Mouse (Mus musculus): ENCODE results near the gene Kmt2b.

The Kmt2b gene

DNA sequence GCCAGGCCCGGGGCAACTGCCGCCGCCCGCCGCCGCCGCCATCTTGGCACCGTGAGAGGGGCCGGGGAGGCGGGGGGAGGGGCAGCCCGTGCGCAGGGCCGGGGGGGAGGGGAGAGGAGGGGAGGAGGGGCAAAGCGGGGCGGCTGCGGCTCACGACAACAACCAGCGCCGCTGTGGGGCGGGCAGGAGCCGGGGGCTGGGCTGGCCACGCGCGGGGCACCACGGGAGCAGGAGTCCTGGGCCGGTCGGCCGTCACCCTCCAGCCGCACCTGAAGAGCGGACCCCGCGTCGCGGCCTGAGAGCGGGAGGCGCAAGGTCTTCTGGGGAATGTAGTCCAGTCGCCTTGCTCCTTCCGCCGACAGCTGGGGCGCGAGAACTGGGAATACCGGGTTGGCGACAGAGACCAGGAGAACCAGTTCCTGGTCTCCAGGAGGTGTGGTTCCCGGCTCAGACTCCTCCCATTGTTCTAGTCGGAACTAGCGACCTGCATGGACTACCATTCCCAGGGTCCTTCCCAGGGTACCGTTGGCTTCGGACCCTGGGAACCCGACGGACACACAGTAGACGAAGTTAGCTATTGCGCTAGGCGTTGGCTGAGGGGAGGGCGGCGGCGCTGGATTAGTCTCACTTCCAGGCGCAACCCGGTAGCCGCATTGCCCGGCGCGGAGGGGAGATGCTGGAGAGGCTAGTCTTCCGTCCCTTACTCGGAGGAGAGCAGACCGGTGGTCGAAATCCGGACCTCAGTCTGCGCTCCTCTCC, at the start of gene Kmt2b:
Kmt2b (minus strand) TSS at position 51 of the 759 bp plus-strand sequence.
- DNase-seq (ENCODE audit: low read depth, low spot score), result peak; percentile 88

DNA sequence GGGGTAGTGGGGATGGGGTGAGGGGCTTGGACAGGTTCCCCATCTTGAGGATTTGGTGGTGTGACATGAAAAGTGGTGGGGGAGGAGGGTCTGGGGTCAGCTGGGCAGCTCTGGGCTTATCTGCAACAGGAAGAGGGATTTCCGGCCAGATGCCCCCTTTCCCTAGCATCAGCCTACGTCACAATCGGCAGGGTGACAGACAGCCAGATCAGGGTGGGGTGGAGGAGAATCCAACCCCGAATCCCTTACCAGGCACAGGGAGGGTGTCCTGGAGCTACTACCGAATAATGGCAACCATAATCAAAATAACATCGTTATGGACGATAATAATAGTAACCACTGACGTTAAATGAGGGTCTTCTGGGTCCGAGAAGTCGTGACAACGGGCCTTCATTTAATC, 47.9 kb upstream of the Kmt2b start:
- no peak for DNase-seq (ENCODE audit: low read depth, low spot score)

- DNase-seq (ENCODE audit: low read depth, low spot score), result no peak
Measured at GRCm38 (mm10) chr7:30635752-30636151, 47.2 kb upstream of the Kmt2b start, which contains the start of gene Etv2. Gene Etv2 (minus strand): TSS chr7:30635852.

- no peak for DNase-seq (ENCODE audit: low read depth, low spot score)
Measured at GRCm38 (mm10) chr7:30634621-30635020, 46.1 kb upstream of the Kmt2b start.

- DNase-seq (ENCODE audit: low read depth, low spot score), result no peak
Measured at GRCm38 (mm10) chr7:30633762-30634412, 45.4 kb upstream of the Kmt2b start.

GRCm38 (mm10) chr7:30629013-30629412, 40.5 kb upstream of the Kmt2b start:
- DNase-seq (ENCODE audit: low read depth, low spot score), result no peak

DNA sequence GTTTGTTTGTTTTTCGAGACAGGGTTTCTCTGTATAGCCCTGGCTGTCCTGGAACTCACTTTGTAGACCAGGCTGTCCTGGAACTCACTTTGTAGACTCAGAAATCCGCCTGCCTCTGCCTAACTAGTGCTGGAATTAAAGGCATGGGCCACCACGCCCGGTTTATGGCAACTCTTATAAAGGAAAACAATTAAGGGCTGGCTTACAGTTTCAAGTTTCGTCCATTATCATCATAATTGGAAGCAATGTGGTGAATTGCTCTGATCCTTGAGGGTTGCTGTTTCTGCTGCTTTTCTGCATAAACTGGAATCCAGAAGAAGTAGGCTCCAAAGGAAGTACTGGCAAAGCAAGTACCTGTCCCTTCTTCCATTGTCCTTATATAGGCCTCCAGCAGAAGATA, 38.1 kb upstream of the Kmt2b start:
- DNase-seq (ENCODE audit: low read depth, low spot score), result no peak

- DNase-seq (ENCODE audit: low read depth, low spot score), result peak; percentile 78
Measured at GRCm38 (mm10) chr7:30625530-30626384, 37.2 kb upstream of the Kmt2b start, which contains the start of gene Cox6b1. Gene Cox6b1 (minus strand): TSS chr7:30626151.

DNA sequence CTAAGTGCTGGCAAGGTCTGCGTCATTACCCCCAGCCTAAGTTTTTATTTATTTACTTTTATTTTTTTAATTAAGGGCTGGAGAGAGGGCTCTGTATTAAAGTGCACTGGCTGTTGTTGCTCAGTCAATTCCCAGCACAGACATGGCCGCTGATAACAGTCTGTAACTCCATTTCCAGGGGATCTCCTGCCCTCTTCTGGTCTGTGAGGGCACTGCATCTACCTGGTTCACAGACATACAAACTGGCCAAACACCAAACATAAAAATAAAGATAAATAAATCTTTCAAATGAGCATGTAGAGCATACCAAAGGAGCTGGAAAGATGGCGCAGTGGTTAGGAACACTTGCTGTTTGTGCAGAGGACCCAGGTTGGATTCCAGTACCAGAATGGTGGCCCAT, 30.7 kb upstream of the Kmt2b start:
- DNase-seq (ENCODE audit: low read depth, low spot score), result no peak

GRCm38 (mm10) chr7:30618658-30619057, 30.1 kb upstream of the Kmt2b start:
- DNase-seq (ENCODE audit: low read depth, low spot score), result no peak

GRCm38 (mm10) chr7:30615049-30615760, 26.7 kb upstream of the Kmt2b start:
- no peak for DNase-seq (ENCODE audit: low read depth, low spot score)

GRCm38 (mm10) chr7:30614454-30614853, 25.9 kb upstream of the Kmt2b start:
- no peak for DNase-seq (ENCODE audit: low read depth, low spot score)

GRCm38 (mm10) chr7:30613529-30614112, 25.1 kb upstream of the Kmt2b start:
- peak; percentile 49 for DNase-seq (ENCODE audit: low read depth, low spot score)

DNA sequence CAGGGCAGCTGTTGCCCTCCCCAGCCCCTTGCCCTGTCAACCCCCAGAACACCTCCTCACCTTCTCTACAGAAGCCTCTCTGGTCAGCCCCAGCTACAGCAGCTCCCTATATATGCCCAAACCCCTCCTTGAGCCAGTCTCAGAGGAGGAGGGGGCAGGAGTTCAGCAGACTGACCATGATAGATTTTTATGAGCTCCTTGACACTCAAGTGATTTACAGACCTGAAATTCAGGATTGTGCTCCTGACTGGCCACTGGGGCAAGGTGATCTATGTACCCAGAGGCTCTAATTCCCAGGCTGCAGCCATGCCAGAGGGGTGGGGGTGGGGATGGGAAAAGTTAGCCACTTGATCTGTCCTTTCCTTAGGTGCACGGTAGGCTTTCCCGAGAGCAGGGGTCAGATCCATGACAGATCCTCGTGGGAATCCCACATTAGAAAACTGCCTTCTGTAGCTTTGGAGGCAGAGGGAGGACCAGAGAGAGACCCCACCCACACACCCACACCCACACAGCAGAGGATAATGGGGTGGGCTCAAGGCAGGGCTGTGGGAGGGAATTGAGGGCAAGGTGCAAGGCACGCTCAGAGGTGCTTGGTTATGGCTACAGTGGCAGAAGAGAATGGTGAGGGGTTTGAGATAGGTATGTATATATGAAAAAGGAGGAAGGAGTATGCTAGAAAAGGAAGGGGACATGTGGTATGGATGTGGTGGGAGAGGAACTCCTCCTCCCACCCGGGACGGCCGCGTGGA, 24.3 kb upstream of the Kmt2b start, which contains the start of gene Upk1a:
Upk1a (minus strand) TSS at position 194 of the 749 bp plus-strand sequence.
- DNase-seq (ENCODE audit: low read depth, low spot score), result no peak

DNA sequence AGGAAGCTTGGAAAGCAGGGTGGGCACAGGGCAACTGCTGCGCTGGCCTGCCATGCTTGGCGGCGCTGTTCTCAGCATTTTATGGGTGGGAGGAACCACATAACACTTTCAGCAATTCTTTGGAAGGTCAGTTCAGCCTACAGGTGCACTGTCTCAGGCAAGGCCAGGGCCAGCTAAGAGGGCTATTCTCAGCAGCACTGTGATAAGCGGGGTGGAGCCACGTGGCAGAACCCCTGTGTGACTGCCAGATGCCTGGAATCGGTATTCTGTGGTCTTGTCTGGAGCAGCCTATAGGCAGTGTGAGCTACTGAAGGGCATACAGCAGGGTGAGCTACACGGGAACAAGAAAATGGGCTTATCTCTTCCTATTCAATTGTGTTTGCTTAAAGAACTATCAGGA, 21.5 kb upstream of the Kmt2b start:
- DNase-seq (ENCODE audit: low read depth, low spot score), result no peak

DNA sequence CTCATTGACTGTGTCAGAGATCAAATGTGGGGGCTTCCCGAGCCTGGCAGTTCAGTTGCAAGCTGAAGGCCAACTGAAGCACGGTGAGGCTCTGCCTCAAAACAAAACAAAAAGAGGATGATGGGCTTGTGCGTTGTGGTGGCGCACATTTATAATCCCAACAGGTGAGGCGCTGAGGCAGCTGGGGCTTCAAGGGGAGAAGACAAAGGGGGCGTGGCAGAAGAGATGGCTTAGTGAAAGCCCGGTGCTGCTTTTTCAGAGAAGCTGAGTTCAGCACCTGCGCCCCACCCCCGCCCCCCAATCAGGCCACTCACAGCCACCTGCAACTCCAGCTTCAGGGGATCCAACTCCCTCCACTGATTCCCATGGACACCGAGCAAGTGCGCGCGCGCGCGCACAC, 19.9 kb upstream of the Kmt2b start:
- DNase-seq (ENCODE audit: low read depth, low spot score), result no peak

GRCm38 (mm10) chr7:30607706-30608309, 19.3 kb upstream of the Kmt2b start:
- no peak for DNase-seq (ENCODE audit: low read depth, low spot score)

- DNase-seq (ENCODE audit: low read depth, low spot score), result no peak
Measured at GRCm38 (mm10) chr7:30604944-30605343, 16.4 kb upstream of the Kmt2b start.

DNA sequence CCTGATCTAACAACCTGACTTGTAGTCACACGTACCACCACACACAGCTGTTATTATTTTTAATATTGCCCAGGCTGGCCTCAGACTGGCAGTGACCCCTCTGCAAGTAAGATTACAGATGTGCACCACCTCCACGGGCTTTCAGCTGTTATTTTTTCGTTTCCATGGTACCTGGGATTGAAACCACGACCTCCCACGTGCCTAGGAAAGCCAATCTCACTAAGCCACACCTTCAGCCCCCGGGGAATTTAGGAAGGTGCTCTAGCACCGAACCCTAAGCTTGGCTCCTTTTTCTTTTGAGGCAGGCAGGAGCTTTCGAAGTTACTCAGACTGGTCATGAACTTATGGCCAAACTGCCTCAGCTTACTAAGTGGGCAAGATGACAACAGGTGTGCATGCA, 15.9 kb upstream of the Kmt2b start:
- DNase-seq (ENCODE audit: low read depth, low spot score), result no peak

DNA sequence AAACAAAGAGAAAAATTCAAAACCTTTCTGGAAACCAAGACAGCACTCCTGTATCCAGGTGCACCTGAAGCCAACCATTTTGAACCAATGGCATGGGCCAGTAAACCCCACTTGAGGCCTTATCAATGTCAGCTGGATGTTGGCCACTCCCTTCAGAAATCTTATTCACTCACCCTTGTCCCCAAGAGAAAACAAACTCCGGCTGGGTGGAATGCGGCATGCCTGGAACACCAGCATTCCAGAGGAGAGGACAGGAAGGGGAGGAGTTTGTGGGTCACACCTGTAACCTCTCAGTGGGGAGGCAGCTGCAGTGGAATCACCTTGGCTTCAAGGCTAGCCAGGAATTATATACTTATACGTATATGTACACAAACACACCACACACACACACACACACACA, 14.1 kb upstream of the Kmt2b start:
- DNase-seq (ENCODE audit: low read depth, low spot score), result no peak

Data from c-Kit-negative CD71-positive TER-119-positive erythroid progenitor cells, embryonic 14.5 days (primary cell).